Mouse (Mus musculus) midbrain, embryonic 12.5 days (tissue): ENCODE data around the gene Commd9. TPM values are rescaled to one million over a fixed set of nuclear protein-coding genes. Genes with fewer than 3 reads are reported as not detected.

Experiments
- polyA plus RNA-seq: library from polyadenylated mRNA; unstranded; fragments of >200 nt; fragmentation: Nextera tagmentation; extraction: Ambion mirVana; gene quantifications from 2 replicates; pipeline ENCODE4 v1.2.1, GENCODE M21; 2016

The Commd9 gene
- polyA plus RNA-seq, 1 experiment from 2014 or later: 83.1 TPM

Other genes starting within 250 kb of the Commd9 start
- gene Rag1, start 236.7 kb upstream of the Commd9 start, polyA plus RNA-seq: 0.06 and 0.10 TPM in 2 replicates
- 47.3 and 56.2 TPM in 2 replicates for gene B230118H07Rik, start 236.7 kb upstream of the Commd9 start, polyA plus RNA-seq
- 16.5 and 17.8 TPM in 2 replicates for gene Traf6, start 207.8 kb upstream of the Commd9 start, polyA plus RNA-seq
- gene Prr5l, start 3.2 kb upstream of the Commd9 start, polyA plus RNA-seq: 13.8 and 15.5 TPM in 2 replicates